Mouse (Mus musculus): ENCODE results near the gene Pard3.

The Pard3 gene

DNA sequence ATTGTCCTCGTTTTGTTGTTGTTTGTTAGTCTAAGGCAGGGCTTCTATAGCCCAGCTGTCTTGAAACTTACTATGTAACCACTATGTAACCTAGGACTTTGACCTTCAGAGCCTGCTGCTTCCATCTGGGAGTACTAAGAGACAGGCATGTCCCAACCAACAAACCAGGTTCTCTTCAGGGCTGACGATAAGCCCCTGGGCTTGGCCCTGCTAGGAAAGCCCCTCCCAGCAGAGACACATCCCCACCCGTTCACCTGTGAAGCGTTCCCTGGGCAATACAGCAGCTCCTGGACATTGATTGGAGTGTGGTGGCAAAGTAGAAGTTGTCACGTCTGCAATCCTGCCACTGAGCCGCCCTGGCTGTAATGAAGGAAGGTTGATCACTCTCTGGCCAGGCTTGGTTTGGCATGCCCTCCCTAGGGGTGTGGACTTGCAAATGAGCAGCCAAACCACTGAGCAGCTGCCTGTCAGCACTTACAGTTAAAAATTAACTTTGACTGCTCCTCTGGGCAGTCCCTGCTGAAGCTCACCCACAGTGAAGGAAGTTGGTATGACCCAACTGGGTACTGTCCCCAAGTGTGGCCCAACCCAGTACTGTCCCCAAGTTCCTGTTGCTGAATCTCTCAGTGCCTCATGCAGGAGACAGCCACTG is 377.3 kb downstream of the Pard3 start:
- peak; percentile 99 for DNase-seq

DNA sequence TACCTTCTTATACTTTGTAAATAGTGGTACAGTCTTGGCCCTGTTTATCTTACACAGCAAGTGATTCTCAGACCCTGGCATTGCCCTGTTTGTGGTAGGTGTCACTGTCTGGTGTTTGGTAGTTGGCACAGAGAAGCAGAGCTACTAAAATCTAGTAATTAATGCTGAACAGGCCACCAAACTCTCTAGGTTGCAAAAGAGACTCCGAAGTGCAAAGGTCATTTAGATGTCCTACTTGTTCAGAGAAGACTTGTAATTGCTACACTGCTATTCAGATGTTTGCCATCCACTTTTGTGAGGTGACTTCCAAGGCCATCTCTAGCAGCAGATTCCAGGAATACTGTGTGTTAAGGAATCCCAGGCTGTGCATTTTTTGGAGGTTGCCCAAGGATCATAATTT is 383.7 kb downstream of the Pard3 start:
- no peak for DNase-seq

DNA sequence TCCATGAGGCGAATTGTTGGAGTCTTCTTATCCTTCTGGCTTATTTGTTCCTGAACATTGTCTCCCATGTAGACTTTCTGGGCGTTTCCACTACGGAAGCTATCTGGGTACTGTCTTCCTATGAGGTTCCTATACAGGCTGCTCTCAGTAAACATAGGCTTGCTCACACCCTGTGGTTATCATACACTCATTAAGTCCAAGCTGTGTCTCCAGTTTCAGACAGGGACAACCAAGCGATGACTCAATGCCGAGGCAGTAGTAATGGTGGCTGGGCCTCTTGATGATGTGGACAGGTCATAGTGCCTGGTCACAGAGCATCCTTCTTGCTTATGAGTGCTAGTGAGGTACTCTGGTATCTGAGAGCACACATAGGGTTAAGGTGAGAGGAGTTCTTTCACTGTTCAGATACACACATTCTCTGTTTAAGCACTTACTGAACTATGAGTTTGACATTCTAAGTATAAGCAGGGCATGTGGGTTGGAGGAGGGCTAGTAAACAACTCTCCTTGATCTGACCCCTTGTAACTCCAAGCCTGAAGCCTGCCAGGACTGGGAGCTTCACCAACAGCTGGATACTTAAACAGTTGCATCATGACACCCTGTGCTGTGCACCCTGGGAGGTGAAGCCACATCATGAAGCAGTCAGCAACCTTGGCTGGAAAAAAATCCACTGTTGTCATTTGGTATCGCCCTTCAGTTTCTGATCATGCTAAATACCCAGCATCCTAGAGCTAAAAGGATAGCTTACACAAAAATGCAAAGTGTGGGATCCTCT is 385.6 kb downstream of the Pard3 start:
- no peak for DNase-seq

DNA sequence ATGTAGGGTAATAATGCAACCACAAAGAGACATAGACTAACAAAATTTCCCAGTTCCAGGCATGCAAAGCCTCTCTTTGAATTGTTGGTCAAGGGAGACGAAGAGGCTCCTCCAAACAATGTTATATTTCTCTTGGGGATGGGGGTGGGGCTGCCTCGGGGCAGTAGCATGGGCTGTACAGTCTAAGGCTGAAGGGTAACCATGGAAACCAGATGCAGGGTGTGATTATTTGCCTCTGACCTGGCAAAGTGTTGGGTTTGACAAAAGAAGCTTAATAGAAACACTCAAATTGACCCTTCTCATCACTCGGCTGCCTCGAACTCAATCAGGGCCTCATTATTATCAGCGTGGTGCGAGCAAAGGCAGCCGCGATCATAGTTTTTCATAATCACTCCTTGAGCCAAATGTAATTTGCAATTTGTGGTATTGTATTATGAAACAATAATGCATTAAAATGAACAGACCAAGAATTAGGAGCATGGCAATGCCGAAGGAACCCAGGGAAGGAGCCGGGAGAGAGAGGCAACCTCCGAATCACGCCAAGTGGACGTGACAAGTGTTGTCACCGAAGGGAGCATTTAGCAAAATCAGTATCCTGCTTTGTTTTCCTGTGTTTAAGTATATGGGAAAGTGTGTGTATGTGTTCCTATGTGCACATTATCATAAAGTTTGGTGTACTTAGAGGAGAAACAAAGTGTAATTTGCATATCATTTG is 387.4 kb downstream of the Pard3 start:
- no peak for DNase-seq

DNA sequence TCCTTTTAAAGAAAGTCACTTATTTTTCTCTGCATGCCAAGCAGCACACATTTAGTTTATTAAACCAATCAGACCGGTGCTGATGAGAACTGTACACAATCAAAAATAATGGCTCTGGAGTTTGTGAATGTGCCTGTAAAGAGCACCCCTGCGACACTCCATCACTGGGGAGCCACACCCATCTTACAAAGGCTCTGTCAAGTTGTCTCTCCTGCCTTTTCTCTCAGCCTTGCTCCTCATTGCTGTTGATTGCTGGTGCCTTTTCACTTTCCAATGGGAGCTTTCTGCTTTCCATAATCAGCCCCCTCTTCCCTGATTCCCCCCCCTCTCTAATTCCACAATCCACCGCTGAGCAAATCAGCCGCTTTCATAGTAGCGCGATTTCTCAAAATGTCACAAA is 388.7 kb downstream of the Pard3 start:
- DNase-seq, result no peak

DNA sequence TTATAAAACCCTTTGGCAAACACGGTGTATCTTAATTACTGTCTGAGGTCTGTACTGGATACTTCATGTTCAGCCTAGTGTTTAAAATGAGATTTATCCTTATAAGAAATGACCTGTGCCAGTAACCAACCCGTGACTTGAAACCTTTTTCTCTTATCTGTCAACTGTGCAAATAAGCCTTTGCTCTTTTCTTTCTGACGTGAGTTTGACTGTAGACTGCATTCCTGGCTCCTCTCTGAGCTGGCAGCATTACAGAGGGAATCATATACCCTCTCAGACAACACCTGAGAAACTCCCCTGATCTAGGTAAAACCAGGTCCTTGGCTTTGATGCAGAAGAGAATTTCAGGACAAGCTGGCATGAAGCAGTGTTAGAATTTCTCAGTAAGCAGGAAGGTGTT is 394.2 kb downstream of the Pard3 start:
- DNase-seq, result peak; percentile 45

DNA sequence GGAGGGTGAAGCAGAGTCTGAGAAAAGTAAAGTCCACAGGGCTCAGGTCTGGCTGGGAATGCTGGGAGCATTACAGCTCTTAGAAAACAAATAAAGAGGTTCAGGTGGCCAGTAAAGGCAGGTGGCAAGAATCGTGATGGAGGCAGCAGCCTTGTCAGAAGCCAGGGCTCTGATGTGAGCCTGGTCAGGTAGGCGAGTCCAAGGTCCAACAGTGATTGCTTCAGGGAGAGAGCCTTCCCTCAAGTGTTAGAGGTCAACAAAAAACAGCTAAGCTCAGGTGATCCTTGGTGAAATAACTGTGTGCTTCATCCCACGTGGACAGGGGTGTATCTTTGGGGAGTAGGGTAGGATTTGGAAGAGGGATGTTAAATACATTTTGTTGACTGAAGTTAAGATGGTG is 397.5 kb downstream of the Pard3 start:
- no peak for DNase-seq

DNA sequence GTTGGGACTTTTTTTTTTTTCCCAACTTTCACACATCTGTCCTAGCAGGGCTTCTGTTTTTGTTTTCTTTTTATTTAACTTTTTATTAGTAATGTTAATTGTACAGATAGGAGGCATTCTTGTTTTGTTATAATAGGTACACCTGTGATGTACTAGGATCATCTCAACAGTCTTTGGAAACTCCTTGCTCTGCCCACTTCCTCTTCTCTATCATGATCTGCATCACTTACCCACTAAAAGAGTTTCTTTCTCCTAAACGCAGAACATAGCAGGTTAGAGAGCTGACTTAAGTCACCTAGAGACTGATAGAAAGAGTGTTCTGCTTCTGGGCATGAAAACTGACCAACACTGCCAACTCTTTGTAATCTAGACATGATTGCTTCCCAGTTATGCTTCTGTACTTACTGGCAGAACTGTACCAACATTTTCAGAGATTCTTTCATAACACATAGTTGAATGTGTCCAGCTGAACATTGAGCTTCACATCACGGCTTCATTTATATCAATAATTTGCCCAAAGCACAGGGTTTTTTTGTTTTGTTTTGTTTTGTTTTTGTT is 398.8 kb downstream of the Pard3 start:
- DNase-seq, result no peak

DNA sequence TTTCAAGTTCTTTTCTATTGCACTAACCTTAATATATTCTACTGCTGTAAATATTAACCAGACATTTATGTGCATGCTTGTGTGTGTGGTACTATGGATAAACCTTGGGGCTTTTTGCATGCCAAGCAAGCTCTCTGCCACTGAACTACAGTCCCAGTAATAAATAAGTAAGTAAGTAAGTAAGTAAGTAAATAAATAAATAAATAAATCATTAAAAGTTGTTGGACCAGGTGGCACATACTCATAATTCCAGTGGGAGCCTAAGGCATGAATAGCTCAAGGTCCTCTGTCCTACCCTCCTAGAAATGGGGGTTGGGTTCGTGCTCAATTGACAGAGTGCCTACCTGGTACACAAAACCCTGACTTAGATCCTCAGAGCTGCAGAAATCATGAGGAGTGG is 400.6 kb downstream of the Pard3 start:
- peak; percentile 21 for DNase-seq

DNA sequence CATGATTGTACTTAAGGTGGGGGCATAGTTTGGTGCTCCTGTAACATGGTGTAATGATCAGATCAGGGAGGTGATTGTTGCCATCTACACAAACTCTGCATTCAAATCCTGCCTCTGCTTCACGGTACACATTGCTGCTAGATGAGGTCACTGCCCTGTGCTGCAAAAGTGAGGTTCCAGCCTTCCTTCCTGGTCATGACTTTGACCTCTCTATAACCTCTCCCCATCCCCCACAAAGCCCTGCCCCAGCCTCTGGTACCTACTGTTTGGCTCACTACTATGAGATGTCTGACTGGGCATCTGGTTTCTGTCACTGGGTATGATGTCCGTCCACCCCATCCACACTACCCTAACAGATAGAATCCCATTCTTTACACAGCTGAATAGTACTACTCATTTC is 408.5 kb downstream of the Pard3 start:
- peak; percentile 76 for DNase-seq

DNA sequence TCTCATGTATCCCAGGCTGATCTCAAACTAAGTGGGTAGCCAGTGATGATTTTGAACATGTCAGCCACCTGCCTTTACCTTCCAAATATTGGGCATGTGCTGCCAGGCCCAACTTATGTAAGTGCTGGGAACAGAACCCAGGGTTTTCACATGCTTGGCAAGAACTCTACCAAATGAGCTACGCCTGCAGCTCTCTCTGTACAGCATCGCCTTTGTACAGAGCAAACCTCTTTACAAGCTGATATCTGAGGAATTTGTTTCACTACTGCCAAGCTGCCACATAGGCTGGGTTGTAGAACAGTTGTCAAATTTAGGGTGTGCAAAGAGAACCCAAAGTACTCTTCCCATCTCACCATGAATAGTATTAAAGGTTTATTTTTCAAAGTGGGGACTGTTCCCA is 416.3 kb downstream of the Pard3 start:
- peak; percentile 96 for DNase-seq

DNA sequence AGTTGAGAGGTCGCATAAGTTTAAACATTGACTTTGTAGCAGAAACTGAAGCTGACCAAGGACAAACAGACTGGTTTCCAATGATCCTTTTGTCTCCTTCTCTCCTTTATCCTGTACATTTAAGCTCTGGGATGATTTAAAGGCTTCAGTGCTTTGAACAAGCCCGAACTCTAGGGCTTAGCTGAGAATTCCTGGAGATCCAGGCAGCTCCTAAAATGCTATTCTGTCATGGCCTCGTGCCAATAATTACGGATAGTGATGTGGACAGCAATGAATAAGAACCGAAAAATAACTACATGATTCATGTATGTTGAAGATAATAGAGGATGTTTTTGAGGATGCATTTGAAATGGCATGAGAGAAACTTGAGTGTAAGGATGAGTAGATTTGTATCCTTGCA is 421.9 kb downstream of the Pard3 start:
- DNase-seq, result peak; percentile 53

DNA sequence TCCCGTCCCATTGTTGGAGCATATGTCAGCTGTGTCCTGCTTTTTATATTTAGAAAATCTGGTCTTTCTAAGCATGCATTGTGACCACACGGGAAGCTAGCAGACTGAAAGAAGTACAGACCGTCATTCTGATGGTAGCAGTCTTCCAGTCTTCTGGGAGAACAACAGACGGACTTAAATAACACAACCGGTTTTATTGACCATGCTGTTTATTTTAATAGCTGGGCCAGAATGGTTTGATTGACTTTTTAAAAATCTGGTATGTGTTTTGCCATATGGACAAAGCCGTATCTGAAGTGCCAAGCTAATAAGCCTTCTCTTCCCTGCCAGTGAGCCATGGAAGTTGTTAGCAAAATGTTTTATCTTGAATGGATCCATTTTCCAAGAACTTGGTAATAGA is 428.3 kb downstream of the Pard3 start:
- peak; percentile 18 for DNase-seq

DNA sequence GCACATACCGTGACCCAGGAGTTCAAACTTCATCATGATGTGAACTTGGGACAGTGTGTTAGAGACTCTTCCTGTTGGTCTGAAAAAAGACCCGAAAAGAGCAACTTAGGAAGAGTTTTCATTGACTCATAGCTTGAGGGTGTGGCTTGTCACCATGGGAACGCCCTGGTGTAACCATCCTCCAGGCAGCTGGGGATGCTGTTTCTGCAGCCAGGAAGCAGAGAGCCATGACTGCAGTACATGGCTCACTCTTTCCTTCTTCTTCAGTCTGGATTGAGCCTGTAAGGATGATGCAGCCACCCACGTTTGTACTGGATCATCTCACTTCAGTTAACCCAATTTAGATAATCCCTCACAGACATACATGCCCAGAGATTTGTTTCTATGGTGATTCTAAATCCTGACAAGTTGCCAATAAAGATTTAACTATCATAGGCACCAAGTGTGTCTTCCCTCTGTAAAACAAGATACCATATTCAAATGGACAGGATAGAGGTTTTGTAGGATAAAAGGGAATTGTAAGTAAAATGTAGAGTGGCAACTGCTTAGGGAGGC is 431.6 kb downstream of the Pard3 start:
- peak; percentile 80 for DNase-seq

DNA sequence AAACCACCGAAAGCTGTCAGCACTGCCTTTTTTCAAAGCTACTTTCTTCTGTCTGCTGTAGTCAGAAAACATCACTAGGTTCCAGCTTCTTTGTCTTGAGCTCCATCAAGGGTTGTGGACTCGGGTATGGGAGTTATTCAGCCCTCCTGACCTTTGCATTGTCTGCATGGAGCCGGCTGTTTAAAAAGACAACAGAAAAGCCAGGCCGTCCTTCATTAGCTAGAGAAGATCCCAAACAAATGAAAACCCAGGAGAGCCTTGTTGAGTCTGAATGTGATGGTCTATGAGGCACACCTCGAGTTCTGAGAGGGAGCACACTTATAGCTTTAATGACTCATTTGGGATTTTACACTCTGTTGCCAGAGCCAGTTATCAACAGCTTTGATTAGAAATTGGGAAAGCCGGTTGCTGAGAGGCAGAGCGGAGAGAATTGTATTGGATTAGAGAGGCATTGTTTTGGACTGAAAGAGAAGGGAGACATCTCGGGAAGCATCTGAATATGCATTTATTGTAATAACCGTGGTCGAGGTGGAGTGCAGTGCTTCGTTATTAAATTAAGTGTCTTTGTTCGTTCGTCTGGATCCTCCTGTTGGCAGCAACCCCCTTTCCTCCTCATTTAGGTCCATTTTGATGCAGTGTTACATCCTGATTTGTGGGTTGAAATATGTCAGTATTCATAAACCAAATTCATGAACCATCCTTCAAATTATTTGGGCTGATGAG is 435.5 kb downstream of the Pard3 start:
- DNase-seq, result no peak

DNA sequence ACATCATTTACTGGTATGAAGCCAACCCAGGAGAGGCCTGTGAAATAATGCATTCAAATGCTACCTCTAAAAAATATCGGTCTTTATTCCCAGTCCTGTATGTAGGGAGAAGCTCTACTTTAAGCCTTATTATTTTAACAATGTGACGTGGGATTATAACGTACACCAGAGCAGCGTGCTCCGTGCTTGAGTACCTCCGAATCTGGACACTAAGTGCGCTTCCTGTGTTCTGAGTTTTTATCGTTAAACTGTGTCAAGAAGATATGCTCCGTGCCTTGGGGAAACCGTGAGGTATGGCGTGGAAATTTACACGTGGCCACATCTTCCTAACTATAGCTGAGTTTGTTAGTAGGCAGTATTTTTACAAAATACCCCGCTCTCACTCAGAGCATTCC is 436.0 kb downstream of the Pard3 start:
- no peak for DNase-seq

DNA sequence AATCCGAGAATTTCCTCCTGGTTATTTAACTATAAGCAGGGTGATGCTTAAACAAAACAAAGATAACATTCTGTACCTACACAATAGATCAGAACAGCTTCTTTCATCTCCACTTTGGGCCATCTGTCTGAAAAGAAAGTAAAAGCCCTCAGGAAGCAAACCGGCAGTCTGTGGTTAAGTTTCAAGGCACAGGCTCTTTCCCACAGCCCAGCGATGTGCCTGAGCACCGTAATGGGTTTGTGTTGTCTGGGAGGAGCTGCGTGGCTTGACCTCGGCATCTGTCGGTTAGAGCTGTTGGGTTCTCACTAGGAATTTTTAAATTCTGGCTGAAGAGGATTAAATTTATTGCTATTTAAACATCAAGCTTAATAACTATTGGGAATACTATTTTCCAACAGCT is 436.5 kb downstream of the Pard3 start:
- DNase-seq, result no peak

DNA sequence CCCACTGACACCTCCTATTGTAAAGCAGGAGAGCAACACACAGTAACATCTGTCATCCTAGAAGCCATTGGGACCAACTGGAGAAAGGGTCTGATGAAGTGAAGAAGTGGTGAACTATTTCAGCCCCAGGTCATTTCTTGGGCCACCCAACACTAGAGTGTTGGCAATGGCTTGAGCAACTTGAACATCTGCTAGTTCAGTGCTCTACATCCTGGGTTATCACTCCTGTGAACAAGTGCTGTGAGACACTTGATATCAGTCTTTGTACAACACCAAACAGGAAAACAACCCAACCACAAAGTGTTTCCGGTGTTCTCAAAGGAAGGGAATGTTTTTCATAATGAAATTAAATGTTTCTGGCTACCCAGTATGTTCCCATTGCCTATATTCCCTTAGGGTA is 438.1 kb downstream of the Pard3 start:
- no peak for DNase-seq

DNA sequence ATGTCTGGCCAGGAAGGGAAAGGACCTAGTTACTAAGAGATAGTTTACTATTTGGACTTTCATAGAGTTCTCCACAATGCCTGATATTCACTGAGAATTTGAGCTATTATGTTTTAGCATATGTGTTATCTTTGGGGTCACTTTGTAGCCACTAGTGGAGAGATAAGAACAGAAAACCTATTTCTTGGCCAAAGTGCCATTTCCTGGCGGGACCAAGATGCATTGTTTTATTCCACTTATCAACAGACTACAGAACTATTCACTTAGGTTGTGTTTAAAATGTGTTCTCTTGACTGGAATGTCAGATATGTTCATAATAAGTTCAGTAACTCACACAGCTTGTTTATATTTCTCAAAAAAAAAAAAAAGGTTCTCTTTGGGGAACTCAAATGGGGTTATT is 441.6 kb downstream of the Pard3 start:
- DNase-seq, result no peak

DNA sequence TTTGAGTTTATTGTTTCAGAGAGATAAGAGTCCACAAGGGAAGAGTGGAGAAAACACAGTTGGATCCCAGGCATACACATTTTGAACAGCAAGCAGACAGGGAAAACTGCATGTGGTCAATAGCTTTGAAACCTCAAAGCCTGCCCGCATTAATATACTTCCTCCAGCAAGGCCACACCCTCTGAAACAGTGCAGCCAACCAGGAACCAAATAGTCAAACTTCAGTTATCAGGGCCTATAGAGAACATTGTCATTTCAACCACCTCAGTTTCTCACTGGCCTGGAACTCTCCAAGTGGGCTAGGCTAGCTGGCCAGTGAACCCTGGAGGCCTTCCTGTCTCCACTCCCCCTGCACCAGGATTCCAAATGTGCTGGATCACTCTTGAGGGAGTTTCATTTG is 442.6 kb downstream of the Pard3 start:
- no peak for DNase-seq

DNA sequence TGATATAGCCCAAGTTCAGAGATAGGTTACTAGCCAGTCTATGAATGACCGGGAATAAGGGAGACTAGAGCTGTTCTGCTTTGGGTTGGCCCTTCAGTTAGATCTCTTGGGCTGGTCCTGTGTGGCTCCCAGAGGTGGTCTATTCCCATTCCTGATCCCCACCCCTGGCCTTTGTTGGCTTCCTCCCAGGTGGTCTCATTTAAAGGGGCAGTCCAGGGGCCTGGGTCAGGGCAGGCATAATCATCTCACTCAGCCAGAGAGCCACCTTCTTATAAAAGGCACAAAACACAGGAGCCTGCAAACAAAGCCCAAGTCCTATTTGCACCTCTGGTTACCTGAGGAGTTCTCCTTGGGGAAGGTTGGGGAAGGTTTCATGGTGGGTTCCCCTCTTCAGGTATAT is 447.6 kb downstream of the Pard3 start:
- peak; percentile 84 for DNase-seq

DNA sequence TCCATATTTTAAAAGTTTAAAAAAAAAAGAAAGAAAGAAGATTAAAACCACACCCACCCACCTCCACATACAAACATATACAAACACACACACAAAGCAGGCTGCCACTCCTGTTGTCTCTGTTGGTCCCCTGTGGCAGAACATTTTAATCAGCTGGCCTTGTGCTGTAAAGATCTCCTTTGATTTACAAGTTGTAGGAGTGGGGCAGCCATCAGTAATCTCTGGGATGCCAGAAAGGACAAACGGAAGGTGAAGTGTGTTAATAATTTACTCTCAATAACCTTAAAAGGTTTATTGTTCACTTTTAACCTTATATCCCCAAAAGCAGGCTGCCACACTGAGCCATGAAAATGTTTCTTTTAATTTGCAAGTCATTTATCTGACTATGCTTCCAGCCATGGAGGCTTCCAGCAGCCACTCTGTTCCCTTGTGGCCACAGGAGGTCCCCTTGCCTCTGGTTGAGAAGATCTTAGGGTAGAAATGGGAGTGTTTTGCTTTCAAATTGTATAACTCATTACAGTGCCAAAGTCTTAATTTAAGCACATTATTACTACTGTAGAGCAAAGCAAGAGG is 448.4 kb downstream of the Pard3 start:
- DNase-seq, result no peak

DNA sequence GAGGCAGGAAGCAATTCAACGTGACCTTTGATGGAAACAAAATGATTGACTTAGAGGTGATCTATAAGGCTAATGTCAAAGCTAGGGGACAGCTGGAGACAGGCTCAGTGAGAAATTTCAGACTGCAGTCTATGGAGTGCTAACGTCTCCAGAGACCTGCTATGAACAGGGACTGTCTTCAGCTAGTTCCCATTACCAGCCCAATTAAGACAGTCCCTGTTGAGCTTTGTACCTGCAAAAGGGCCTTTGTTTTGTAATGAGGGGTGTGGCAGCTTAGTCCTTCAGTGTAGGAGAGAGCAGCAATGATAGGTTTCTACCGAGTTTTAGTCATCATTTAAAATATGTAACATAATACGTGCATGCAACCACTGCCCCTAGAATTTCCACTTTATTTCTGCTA is 448.9 kb downstream of the Pard3 start:
- DNase-seq, result no peak

Data from heart, adult 11 months (tissue).